Mouse (Mus musculus): ENCODE measurements around the gene Med17. TPM values are rescaled to one million over a fixed set of nuclear protein-coding genes. Genes with fewer than 3 reads are reported as not detected.

Med17 gene
- total RNA-seq, 1 experiment, result 51.5 TPM

DNA sequence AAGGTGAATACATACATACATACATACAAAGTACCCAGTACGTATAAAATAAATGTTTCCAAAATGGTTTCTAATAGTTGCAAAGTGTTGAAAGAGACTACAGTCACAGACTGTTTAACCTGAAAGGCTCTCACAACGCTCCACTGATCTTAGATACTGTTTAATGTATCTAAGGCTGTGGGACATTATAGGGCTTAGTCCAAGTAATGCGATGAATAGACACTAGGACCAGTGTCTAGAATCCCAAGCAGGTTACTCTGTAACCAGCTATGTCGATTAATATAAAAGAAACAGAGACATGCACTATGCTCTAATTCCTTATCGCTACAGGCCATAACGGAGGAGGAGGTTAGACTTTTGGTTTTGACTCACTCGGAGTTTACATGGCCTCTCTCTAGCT, 17.4 kb upstream of the Med17 start:
- no peaks in the 10 kb centered on the region for H3K9me3 ChIP-seq (ENCODE audit: control insufficient read depth, insufficient read depth, low read depth, low read length)
- H3K9ac ChIP-seq (ENCODE audit: insufficient read depth, low read depth, low read length, poor library complexity, severe bottlenecking), result no peak overlapping the region
- no peak for TF ChIP-seq MAFK (IDR thresholded peaks at IDR 0.05; ENCODE audit: insufficient read depth, low read depth, low read length)
- no peak for TF ChIP-seq ZNF384 (IDR thresholded peaks at IDR 0.05; ENCODE audit: low read depth, low read length)
- no peak for TF ChIP-seq ZC3H11A (IDR thresholded peaks at IDR 0.05; ENCODE audit: borderline replicate concordance, low read depth, low read length)
- TF ChIP-seq HCFC1 (IDR thresholded peaks at IDR 0.05; ENCODE audit: borderline replicate concordance, insufficient read depth, low read length), result no peak
- no peak for TF ChIP-seq CHD2 (IDR thresholded peaks at IDR 0.05; ENCODE audit: low read depth, low read length)
- no peaks in the 10 kb centered on the region for H3K36me3 ChIP-seq (ENCODE audit: control insufficient read depth, insufficient read depth, low read length, poor library complexity, severe bottlenecking)
- in situ Hi-C loops (cut with MboI; ENCODE audit: low sequenced_read_pairs in 2 of 2, unreplicated experiment in 2 of 2), result no loop called here
- no peaks in the 10 kb centered on the region for H3K4me1 ChIP-seq (ENCODE audit: control insufficient read depth in 2 of 2, insufficient read depth in 2 of 2, low read length in 2 of 2, poor library complexity in 1 of 2)
- H3K4me3 ChIP-seq (ENCODE audit: insufficient read depth in 1 of 2, low read depth in 1 of 2, low read length in 2 of 2, poor library complexity in 1 of 2, severe bottlenecking in 1 of 2), result no peak overlapping the region
- no peak overlapping the region for H3K27ac ChIP-seq (ENCODE audit: insufficient read depth, low read depth, low read length, poor library complexity, severe bottlenecking)
- no peak for DNase-seq (ENCODE audit: low read depth, low spot score)

DNA sequence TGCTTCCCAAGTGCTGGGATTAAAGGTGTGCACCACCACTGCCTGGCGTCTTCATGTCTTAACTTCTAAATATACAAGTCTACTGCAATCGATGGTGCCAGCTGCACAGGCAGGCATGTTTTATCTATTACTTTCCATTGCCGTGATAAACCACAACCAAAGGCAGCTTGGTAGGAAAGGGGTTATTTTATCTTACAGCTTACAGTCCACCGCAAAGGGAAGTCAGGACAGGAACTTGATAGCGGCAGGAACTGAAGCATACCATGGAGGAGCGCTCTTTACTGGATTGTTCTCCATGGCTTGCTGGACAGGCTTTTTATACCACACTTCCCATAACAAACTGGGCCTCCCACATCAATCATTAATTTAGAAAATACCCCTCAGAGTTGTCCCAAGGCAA, 9.5 kb upstream of the Med17 start:
- in situ Hi-C loops (cut with MboI; ENCODE audit: low sequenced_read_pairs in 2 of 2, unreplicated experiment in 2 of 2), result no loop called here

DNA sequence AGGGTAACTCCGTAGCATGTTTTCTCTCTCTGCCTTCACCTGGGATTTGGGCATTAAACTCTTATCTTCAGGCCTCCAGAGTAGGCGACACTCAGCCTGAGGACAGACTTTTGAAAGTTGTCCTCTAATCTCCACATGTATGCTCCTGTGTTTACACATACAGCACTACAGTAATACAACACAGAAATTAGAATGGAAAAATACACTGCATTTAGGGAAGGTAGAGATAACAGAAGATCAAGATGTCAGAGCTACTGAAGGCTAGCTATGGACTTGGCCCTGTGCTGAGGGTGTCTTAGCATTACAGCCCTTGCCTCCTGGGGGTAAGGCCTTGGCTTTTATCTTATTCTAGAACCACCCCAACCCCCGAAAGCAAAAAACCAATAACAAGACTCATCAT, 8.7 kb upstream of the Med17 start:
- in situ Hi-C loops (cut with MboI; ENCODE audit: low sequenced_read_pairs in 2 of 2, unreplicated experiment in 2 of 2), result no loop called here
- H3K4me3 ChIP-seq (ENCODE audit: insufficient read depth in 1 of 2, low read depth in 1 of 2, low read length in 2 of 2, poor library complexity in 1 of 2, severe bottlenecking in 1 of 2), result no peak overlapping the region
- H3K4me1 ChIP-seq (ENCODE audit: control insufficient read depth in 2 of 2, insufficient read depth in 2 of 2, low read length in 2 of 2, poor library complexity in 1 of 2), result peaks cover 0 to 6% of the 10 kb centered on the region in 2 experiments; a peak in 1 of 4 replicates
- TF ChIP-seq CHD2 (IDR thresholded peaks at IDR 0.05; ENCODE audit: low read depth, low read length) (no peak), MAFK (IDR thresholded peaks at IDR 0.05; ENCODE audit: insufficient read depth, low read depth, low read length) (no peak), ZC3H11A (IDR thresholded peaks at IDR 0.05; ENCODE audit: borderline replicate concordance, low read depth, low read length) (no peak), HCFC1 (IDR thresholded peaks at IDR 0.05; ENCODE audit: borderline replicate concordance, insufficient read depth, low read length) (no peak), ZNF384 (IDR thresholded peaks at IDR 0.05; ENCODE audit: low read depth, low read length) (no peak)
- H3K36me3 ChIP-seq (ENCODE audit: control insufficient read depth, insufficient read depth, low read length, poor library complexity, severe bottlenecking), result no peaks in the 10 kb centered on the region
- no peak overlapping the region for H3K9ac ChIP-seq (ENCODE audit: insufficient read depth, low read depth, low read length, poor library complexity, severe bottlenecking)
- DNase-seq (ENCODE audit: low read depth, low spot score), result no peak
- H3K27ac ChIP-seq (ENCODE audit: insufficient read depth, low read depth, low read length, poor library complexity, severe bottlenecking), result no peak overlapping the region
- H3K9me3 ChIP-seq (ENCODE audit: control insufficient read depth, insufficient read depth, low read depth, low read length), result no peaks in the 10 kb centered on the region

More for the DNA sequence above, 9.5 kb upstream of the Med17 start:
- no peak overlapping the region for H3K4me3 ChIP-seq (ENCODE audit: insufficient read depth in 1 of 2, low read depth in 1 of 2, low read length in 2 of 2, poor library complexity in 1 of 2, severe bottlenecking in 1 of 2)
- no peaks in the 10 kb centered on the region for H3K36me3 ChIP-seq (ENCODE audit: control insufficient read depth, insufficient read depth, low read length, poor library complexity, severe bottlenecking)
- no peak for DNase-seq (ENCODE audit: low read depth, low spot score)
- no peak overlapping the region for H3K27ac ChIP-seq (ENCODE audit: insufficient read depth, low read depth, low read length, poor library complexity, severe bottlenecking)
- TF ChIP-seq ZNF384 (IDR thresholded peaks at IDR 0.05; ENCODE audit: low read depth, low read length), result no peak
- no peak for TF ChIP-seq HCFC1 (IDR thresholded peaks at IDR 0.05; ENCODE audit: borderline replicate concordance, insufficient read depth, low read length)
- no peak for TF ChIP-seq CHD2 (IDR thresholded peaks at IDR 0.05; ENCODE audit: low read depth, low read length)
- no peak for TF ChIP-seq MAFK (IDR thresholded peaks at IDR 0.05; ENCODE audit: insufficient read depth, low read depth, low read length)
- no peak for TF ChIP-seq ZC3H11A (IDR thresholded peaks at IDR 0.05; ENCODE audit: borderline replicate concordance, low read depth, low read length)
- no peak overlapping the region for H3K9ac ChIP-seq (ENCODE audit: insufficient read depth, low read depth, low read length, poor library complexity, severe bottlenecking)
- H3K9me3 ChIP-seq (ENCODE audit: control insufficient read depth, insufficient read depth, low read depth, low read length), result no peaks in the 10 kb centered on the region
- peaks cover 0 to 6% of the 10 kb centered on the region in 2 experiments; a peak in 1 of 4 replicates for H3K4me1 ChIP-seq (ENCODE audit: control insufficient read depth in 2 of 2, insufficient read depth in 2 of 2, low read length in 2 of 2, poor library complexity in 1 of 2)

DNA sequence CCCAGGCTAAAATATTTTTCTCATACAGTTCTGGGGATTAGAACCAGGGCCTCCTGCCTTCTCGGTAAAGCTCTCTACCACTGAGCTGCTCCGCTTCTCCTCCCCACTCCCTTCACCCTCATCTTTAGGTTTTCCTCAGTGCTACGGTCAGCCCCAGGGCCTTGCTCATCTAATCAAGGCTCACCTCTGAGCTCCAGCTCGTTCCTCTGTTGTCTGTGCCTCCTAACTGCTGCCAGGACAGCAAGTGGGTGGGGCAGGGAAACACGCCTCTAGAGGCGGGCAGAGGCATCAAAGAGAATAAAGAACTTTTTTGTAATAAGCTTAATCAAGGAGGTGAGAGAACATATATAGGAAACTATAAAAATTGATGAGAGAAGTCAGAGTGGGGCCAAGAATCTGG, 8.1 kb upstream of the Med17 start:
- Histone ChIP-seq H3K9ac (ENCODE audit: insufficient read depth, low read depth, low read length, poor library complexity, severe bottlenecking) (peak overlapping the region; percentile 47; the same call in 1 of the 2 replicates), H3K4me1 (ENCODE audit: control insufficient read depth in 2 of 2, insufficient read depth in 2 of 2, low read length in 2 of 2, poor library complexity in 1 of 2) (peaks cover 0 to 6% of the 10 kb centered on the region in 2 experiments; a peak in 1 of 4 replicates), H3K27ac (ENCODE audit: insufficient read depth, low read depth, low read length, poor library complexity, severe bottlenecking) (no peak overlapping the region), H3K9me3 (ENCODE audit: control insufficient read depth, insufficient read depth, low read depth, low read length) (no peaks in the 10 kb centered on the region), H3K4me3 (ENCODE audit: insufficient read depth in 1 of 2, low read depth in 1 of 2, low read length in 2 of 2, poor library complexity in 1 of 2, severe bottlenecking in 1 of 2) (no peak overlapping the region), H3K36me3 (ENCODE audit: control insufficient read depth, insufficient read depth, low read length, poor library complexity, severe bottlenecking) (no peaks in the 10 kb centered on the region)
- TF ChIP-seq HCFC1 (IDR thresholded peaks at IDR 0.05; ENCODE audit: borderline replicate concordance, insufficient read depth, low read length) (no peak), MAFK (IDR thresholded peaks at IDR 0.05; ENCODE audit: insufficient read depth, low read depth, low read length) (no peak)
- in situ Hi-C loops (cut with MboI; ENCODE audit: low sequenced_read_pairs in 2 of 2, unreplicated experiment in 2 of 2), result no loop called here
- no peak for DNase-seq (ENCODE audit: low read depth, low spot score)

DNA sequence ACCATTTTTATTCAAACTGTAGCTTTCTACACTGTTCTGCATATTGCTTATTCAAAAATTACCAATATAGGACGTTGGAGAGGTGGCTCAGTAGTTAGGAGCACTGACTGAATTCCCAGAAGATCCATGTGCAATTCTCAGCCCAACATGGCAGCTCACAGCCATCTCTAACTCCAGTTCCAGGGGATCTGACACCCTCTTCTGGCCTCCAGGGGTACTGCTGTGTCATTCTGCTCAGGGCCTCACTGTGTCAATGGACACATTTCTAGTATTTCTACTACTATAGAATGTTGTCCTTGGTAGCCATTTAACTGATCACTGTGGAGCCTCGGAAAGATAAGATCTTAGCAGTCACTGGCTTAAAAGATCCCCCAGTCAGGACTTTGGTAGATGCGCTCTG, 5.7 kb upstream of the Med17 start:
- H3K9me3 ChIP-seq (ENCODE audit: control insufficient read depth, insufficient read depth, low read depth, low read length), result no peaks in the 10 kb centered on the region
- no peak for DNase-seq (ENCODE audit: low read depth, low spot score)
- TF ChIP-seq HCFC1 (IDR thresholded peaks at IDR 0.05; ENCODE audit: borderline replicate concordance, insufficient read depth, low read length) (no peak), MAFK (IDR thresholded peaks at IDR 0.05; ENCODE audit: insufficient read depth, low read depth, low read length) (no peak), CHD2 (IDR thresholded peaks at IDR 0.05; ENCODE audit: low read depth, low read length) (no peak), ZNF384 (IDR thresholded peaks at IDR 0.05; ENCODE audit: low read depth, low read length) (no peak), ZC3H11A (IDR thresholded peaks at IDR 0.05; ENCODE audit: borderline replicate concordance, low read depth, low read length) (0 out of 2 replicates have a peak, but pooled peaks have one; percentile 50)
- no peak overlapping the region for H3K9ac ChIP-seq (ENCODE audit: insufficient read depth, low read depth, low read length, poor library complexity, severe bottlenecking)
- no peaks in the 10 kb centered on the region for H3K36me3 ChIP-seq (ENCODE audit: control insufficient read depth, insufficient read depth, low read length, poor library complexity, severe bottlenecking)
- H3K27ac ChIP-seq (ENCODE audit: insufficient read depth, low read depth, low read length, poor library complexity, severe bottlenecking), result no peak overlapping the region
- H3K4me1 ChIP-seq (ENCODE audit: control insufficient read depth in 2 of 2, insufficient read depth in 2 of 2, low read length in 2 of 2, poor library complexity in 1 of 2), result peaks cover 0 to 6% of the 10 kb centered on the region in 2 experiments; a peak in 1 of 4 replicates
- H3K4me3 ChIP-seq (ENCODE audit: insufficient read depth in 1 of 2, low read depth in 1 of 2, low read length in 2 of 2, poor library complexity in 1 of 2, severe bottlenecking in 1 of 2), result no peak overlapping the region
- in situ Hi-C loops (cut with MboI; ENCODE audit: low sequenced_read_pairs in 2 of 2, unreplicated experiment in 2 of 2), result no loop called here

Data from ES-E14 (cell line).